Mouse (Mus musculus): ENCODE results near the gene Slpi. TPM values are rescaled to one million over a fixed set of nuclear protein-coding genes. Genes with fewer than 3 reads are reported as not detected.

Slpi gene
- total and polyA plus RNA-seq, 3 experiments = not detected

GRCm38 (mm10) chr2:164405519-164405918 lies 16.6 kb upstream of the Slpi start:
- TF ChIP-seq CHD2 (IDR thresholded peaks at IDR 0.05; ENCODE audit: low read length) (no peak), ZMIZ1 (IDR thresholded peaks at IDR 0.05; ENCODE audit: low read depth, low read length) (no peak)
- Histone ChIP-seq H3K27ac (ENCODE audit: control insufficient read depth, low read depth, low read length) (no peak overlapping the region), H3K27me3 (ENCODE audit: control insufficient read depth in 1 of 2, insufficient read depth in 2 of 2, low read length in 2 of 2) (peaks cover 0 to 3% of the 10 kb centered on the region in 2 experiments; a peak in 1 of 4 replicates)

DNA sequence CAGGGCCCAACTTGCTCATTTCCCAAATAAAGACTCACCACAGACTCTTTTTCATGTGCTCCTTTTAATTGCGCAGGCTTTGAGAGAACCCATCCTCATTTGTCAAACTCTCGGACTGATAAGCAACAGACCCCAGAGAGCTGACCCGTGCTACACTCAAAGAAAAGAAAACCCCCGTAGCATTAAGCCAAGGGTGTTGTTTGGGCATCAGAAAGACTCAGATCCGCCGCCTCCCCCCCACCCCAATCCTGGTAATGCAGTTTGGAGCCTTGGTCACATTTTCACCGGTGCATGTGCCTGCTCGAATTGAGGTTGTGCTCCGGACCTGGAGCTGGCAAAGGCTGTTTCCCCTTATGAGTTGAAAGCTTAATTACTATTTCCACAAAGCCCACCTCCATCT lies 16.2 kb upstream of the Slpi start, which contains the start of gene Matn4:
Matn4 (minus strand) TSS at position 101 of the 400 bp plus-strand sequence.
- Histone ChIP-seq H3K27me3 (ENCODE audit: control insufficient read depth in 1 of 2, insufficient read depth in 2 of 2, low read length in 2 of 2) (peaks cover 0 to 3% of the 10 kb centered on the region in 2 experiments; a peak in 1 of 4 replicates), H3K4me1 (ENCODE audit: control insufficient read depth in 1 of 2, insufficient read depth in 2 of 2, low read length in 2 of 2) (peaks cover 0 to 11% of the 10 kb centered on the region in 2 experiments; a peak in 3 of 4 replicates), H3K36me3 (ENCODE audit: control insufficient read depth in 1 of 2, insufficient read depth in 2 of 2, low read length in 2 of 2) (peaks cover 0 to 3% of the 10 kb centered on the region in 2 experiments; a peak in 1 of 4 replicates), H3K9ac (ENCODE audit: control insufficient read depth, low read depth, low read length, poor library complexity, severe bottlenecking) (no peak within 1 kb of the TSS), H3K9me3 (replicated peaks; ENCODE audit: insufficient read depth, low read length) (no peaks in the 10 kb centered on the region), H3K27ac (ENCODE audit: control insufficient read depth, low read depth, low read length) (no peak within 1 kb of the TSS), H3K4me3 (ENCODE audit: control insufficient read depth in 1 of 2, insufficient read depth in 1 of 2, low read depth in 2 of 2, low read length in 2 of 2) (no peak within 1 kb of the TSS), H3K79me2 (ENCODE audit: control insufficient read depth, insufficient read depth, low read length, poor library complexity) (no peaks in the 10 kb centered on the region)
- TF ChIP-seq UBTF (IDR thresholded peaks at IDR 0.05; ENCODE audit: borderline replicate concordance, insufficient read depth, low read depth, low read length) (no peak), ZNF384 (IDR thresholded peaks at IDR 0.05; ENCODE audit: low read depth, low read length) (no peak), EP300 (IDR thresholded peaks at IDR 0.05; ENCODE audit: low read depth in 1 of 2, low read length in 2 of 2) (no peak), CHD2 (IDR thresholded peaks at IDR 0.05; ENCODE audit: low read length) (no peak), RAD21 (IDR thresholded peaks at IDR 0.05; ENCODE audit: low read depth, low read length) (no peak), MYC (IDR thresholded peaks at IDR 0.05; ENCODE audit: low read depth, low read length) (no peak), ZKSCAN1 (IDR thresholded peaks at IDR 0.05; ENCODE audit: low read depth, low read length) (no peak), JUND (IDR thresholded peaks at IDR 0.05; ENCODE audit: low read depth, low read length) (no peak), ZMIZ1 (IDR thresholded peaks at IDR 0.05; ENCODE audit: low read depth, low read length) (no peak), E2F4 (IDR thresholded peaks at IDR 0.05; ENCODE audit: borderline replicate concordance, low read depth, low read length) (no peak), MYB (IDR thresholded peaks at IDR 0.05; ENCODE audit: low read depth, low read length) (no peak), USF2 (IDR thresholded peaks at IDR 0.05; ENCODE audit: borderline replicate concordance in 1 of 2, insufficient read depth in 1 of 2, low read depth in 1 of 2, low read length in 2 of 2) (no peak), GABPA (IDR thresholded peaks at IDR 0.05; ENCODE audit: low read depth, low read length) (no peak), ELF1 (IDR thresholded peaks at IDR 0.05; ENCODE audit: low read depth, low read length) (no peak), TAL1 (IDR thresholded peaks at IDR 0.05; ENCODE audit: low read length) (no peak), POLR2AphosphoS5 (IDR thresholded peaks at IDR 0.05; ENCODE audit: borderline replicate concordance, low read depth, low read length) (no peak), POLR2AphosphoS2 (IDR thresholded peaks at IDR 0.05; ENCODE audit: low read length) (no peak), NELFE (IDR thresholded peaks at IDR 0.05; ENCODE audit: low read depth, low read length) (no peak), ZC3H11A (IDR thresholded peaks at IDR 0.05; ENCODE audit: low read depth, low read length) (no peak), NRF1 (IDR thresholded peaks at IDR 0.05; ENCODE audit: insufficient read depth, low read depth, low read length, poor library complexity, severe bottlenecking) (no peak)
- DNase-seq (ENCODE audit: low read depth, low spot score) = no peak

More at GRCm38 (mm10) chr2:164405519-164405918, 16.6 kb upstream of the Slpi start:
- Histone ChIP-seq H3K9ac (ENCODE audit: control insufficient read depth, low read depth, low read length, poor library complexity, severe bottlenecking) (no peak overlapping the region), H3K36me3 (ENCODE audit: control insufficient read depth in 1 of 2, insufficient read depth in 2 of 2, low read length in 2 of 2) (peaks cover 0 to 3% of the 10 kb centered on the region in 2 experiments; a peak in 1 of 4 replicates), H3K79me2 (ENCODE audit: control insufficient read depth, insufficient read depth, low read length, poor library complexity) (no peaks in the 10 kb centered on the region), H3K4me3 (ENCODE audit: control insufficient read depth in 1 of 2, insufficient read depth in 1 of 2, low read depth in 2 of 2, low read length in 2 of 2) (no peak overlapping the region), H3K9me3 (replicated peaks; ENCODE audit: insufficient read depth, low read length) (no peaks in the 10 kb centered on the region), H3K4me1 (ENCODE audit: control insufficient read depth in 1 of 2, insufficient read depth in 2 of 2, low read length in 2 of 2) (peaks cover 0 to 11% of the 10 kb centered on the region in 2 experiments; a peak in 3 of 4 replicates)
- no peak for DNase-seq (ENCODE audit: low read depth, low spot score)

All from MEL (cell line).